Mouse (Mus musculus): ENCODE data around the gene Ppp2r5c. TPM values are rescaled to one million over a fixed set of nuclear protein-coding genes. Genes with fewer than 3 reads are reported as not detected.

The Ppp2r5c gene
- total RNA-seq (2014; rRNA removed) (171 and 191 TPM in 2 replicates), polyA plus RNA-seq (2015; fragmentation: Nextera tagmentation; extraction: Ambion mirVana) (147 and 169 TPM in 2 replicates)

DNA sequence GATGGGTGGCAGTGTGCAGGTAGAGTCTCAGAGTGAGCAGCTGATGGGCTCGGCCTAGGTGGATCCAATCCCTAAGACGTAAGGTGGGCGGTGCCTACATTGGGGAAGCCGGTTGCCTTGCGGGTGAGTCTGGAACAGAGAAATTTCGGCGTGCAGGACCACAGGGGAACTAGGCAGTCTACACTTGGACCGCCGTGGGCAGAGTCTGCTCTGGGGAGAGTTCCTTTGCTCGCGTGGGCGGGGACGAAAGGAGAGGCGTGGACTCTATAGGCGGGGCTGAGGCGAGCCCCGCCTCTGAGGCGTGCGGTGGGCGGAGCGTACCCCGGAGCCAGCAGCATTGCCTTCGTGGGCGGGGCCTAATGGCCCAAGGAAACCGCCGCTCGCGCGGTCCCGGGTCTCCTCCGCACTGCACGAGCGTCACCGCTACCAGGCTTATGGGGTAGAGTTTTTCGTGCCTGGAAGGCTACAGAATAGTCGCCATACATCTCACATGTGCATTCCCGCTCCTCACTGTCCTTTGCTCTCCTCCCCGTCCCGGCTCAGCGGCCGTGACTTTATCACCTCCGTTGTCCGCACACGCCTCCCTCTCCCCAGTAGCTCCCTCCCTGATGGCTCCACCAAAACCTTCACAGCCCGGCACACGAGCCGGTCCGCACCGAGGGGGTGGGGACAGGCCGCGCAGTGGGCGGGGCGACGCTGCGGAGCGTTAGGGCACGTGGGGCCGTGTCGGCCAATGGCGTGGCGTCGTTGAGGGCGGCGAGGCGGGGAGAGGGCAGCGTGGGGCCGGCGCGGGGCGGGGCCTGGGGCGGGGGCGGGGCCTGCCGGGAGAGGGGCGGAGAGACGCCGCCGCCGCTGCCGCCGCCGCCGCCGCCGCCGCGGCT is at the start of gene Ppp2r5c:
TSS of gene Ppp2r5c (plus strand) at position 831 of the 881 bp plus-strand sequence.
- Histone ChIP-seq H3K4me2 (ENCODE audit: low read depth) (peak within 1 kb of the TSS; percentile 78), H3K4me1 (ENCODE audit: insufficient read depth) (no peaks in the 10 kb centered on the region), H3K9ac (peak within 1 kb of the TSS; percentile 85), H3K27ac (ENCODE audit: low read depth, low read length) (peak within 1 kb of the TSS; percentile 90), H3K9me3 (ENCODE audit: low read length) (no peaks in the 10 kb centered on the region), H3K4me3 (ENCODE audit: low read depth, low read length) (peak within 1 kb of the TSS; percentile 88), H3K27me3 (ENCODE audit: insufficient read depth, low read length) (no peaks in the 10 kb centered on the region; the same call in 1 of the 2 replicates), H3K36me3 (ENCODE audit: insufficient read depth) (peaks cover 12% of the 10 kb centered on the region; the same call in 1 of the 2 replicates)
- under 1% methylated on average over 63 of the region's 86 CpGs for WGBS
- peak; percentile 95 for ATAC-seq
- no peak for TF ChIP-seq CTCF (IDR thresholded peaks at IDR 0.05; ENCODE audit: low read depth)
- DNase-seq: peak; percentile 96

DNA sequence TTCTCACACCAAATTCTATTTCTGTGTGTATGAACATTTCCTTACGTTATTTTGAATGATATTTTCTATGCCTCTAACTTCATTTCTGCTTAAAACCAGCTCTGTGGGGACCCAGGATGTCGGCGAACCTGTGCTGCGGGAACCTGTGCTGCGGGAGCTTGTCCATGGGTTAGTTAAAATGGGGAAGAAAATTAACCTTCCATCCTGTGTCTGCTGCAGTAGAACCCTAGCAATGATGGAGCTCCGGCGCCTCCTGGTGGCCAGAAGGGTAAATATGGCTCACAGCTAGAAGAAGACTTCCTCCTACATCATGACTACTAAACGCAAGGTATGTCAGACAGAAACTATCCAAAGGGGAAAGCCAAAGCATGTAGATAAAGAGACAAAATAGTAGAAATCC is 48.6 kb upstream of the Ppp2r5c start:
- H3K4me3 ChIP-seq (ENCODE audit: low read depth, low read length): no peak overlapping the region
- H3K27me3 ChIP-seq (ENCODE audit: insufficient read depth, low read length): no peaks in the 10 kb centered on the region
- no peak overlapping the region for H3K4me2 ChIP-seq (ENCODE audit: low read depth)
- no peaks in the 10 kb centered on the region for H3K36me3 ChIP-seq (ENCODE audit: insufficient read depth)
- H3K27ac ChIP-seq (ENCODE audit: low read depth, low read length): no peak overlapping the region
- TF ChIP-seq CTCF (IDR thresholded peaks at IDR 0.05; ENCODE audit: low read depth): peak; percentile 93
- ATAC-seq: peak; percentile 76
- peak; percentile 87 for DNase-seq
- 25% methylated on average over 8 of the region's 8 CpGs for WGBS
- H3K9me3 ChIP-seq (ENCODE audit: low read length): no peaks in the 10 kb centered on the region
- no peak overlapping the region for H3K9ac ChIP-seq
- H3K4me1 ChIP-seq (ENCODE audit: insufficient read depth): no peaks in the 10 kb centered on the region

DNA sequence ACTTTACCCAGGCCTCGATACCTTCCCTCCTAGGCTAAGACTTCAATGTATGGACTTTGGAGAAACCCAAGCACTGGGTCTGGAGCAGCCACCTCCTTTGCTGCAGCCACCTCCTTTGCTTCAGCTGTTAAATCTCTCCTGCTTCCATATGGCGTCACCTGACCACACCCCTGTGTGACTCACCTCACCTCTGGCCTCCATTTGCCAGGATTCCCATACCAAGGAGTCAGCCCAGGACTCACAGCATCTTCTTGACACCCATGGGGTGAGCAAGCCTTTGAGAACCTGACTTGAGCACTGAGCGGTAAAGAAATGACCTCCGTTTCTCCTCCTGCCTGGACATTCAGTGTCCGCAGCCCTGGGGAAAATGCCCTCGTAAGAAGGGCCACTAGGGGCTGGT is 47.8 kb upstream of the Ppp2r5c start:
- no peak for ATAC-seq
- no peaks in the 10 kb centered on the region for H3K36me3 ChIP-seq (ENCODE audit: insufficient read depth)
- H3K9ac ChIP-seq: no peak overlapping the region
- DNase-seq: no peak
- TF ChIP-seq CTCF (IDR thresholded peaks at IDR 0.05; ENCODE audit: low read depth): no peak
- H3K27ac ChIP-seq (ENCODE audit: low read depth, low read length): no peak overlapping the region
- no peaks in the 10 kb centered on the region for H3K27me3 ChIP-seq (ENCODE audit: insufficient read depth, low read length)
- no peaks in the 10 kb centered on the region for H3K9me3 ChIP-seq (ENCODE audit: low read length)
- no peak overlapping the region for H3K4me3 ChIP-seq (ENCODE audit: low read depth, low read length)
- H3K4me1 ChIP-seq (ENCODE audit: insufficient read depth): no peaks in the 10 kb centered on the region
- no peak overlapping the region for H3K4me2 ChIP-seq (ENCODE audit: low read depth)
- WGBS: 93% methylated on average over 6 of the region's 6 CpGs

DNA sequence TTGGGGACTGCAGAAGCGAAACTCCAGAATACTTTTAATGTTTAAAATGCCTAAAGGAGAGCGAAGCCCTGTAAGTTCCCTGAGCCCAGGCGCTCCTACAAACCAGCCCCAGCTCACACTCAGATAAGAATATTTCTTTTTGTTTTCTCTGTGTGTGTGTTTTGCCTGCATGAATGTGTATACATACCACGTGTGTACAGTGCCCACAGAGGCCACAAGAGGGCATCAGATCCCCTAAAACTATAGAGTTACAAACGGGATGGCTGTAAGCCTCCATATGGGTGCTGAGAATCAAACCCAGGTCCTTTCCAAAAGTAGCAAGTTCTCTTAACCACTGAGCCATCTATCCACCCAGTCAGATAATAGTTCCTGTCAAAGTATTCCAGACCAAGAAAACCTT is 46.0 kb upstream of the Ppp2r5c start:
- ATAC-seq (no peak), DNase-seq (no peak)
- TF ChIP-seq CTCF (IDR thresholded peaks at IDR 0.05; ENCODE audit: low read depth): no peak
- H3K4me1 ChIP-seq (ENCODE audit: insufficient read depth): no peaks in the 10 kb centered on the region
- no peak overlapping the region for H3K9ac ChIP-seq
- H3K27ac ChIP-seq (ENCODE audit: low read depth, low read length): no peak overlapping the region
- H3K4me2 ChIP-seq (ENCODE audit: low read depth): no peak overlapping the region
- no peaks in the 10 kb centered on the region for H3K36me3 ChIP-seq (ENCODE audit: insufficient read depth)
- no peak overlapping the region for H3K4me3 ChIP-seq (ENCODE audit: low read depth, low read length)
- no peaks in the 10 kb centered on the region for H3K9me3 ChIP-seq (ENCODE audit: low read length)
- H3K27me3 ChIP-seq (ENCODE audit: insufficient read depth, low read length): no peaks in the 10 kb centered on the region
- 89% methylated on average over 5 of the region's 5 CpGs for WGBS

DNA sequence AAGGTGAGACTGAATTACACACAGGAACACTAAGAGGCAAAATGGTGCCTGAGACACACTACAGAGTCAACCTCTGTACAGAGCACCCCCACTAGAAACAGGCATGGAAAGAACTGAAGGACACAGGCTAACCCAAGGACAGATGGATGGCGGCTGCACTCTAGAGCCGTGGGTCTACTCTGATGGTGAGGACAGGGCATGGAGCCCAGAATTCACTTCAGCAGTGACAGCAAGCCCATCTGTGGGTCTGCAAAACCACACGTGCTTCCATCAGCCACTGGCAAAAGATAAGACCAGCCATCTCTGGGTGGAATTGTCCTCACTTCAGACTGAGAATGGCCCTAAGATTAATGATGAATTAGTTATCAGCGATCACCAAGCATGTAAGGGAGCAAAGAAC is 45.0 kb upstream of the Ppp2r5c start:
- Histone ChIP-seq H3K4me1 (ENCODE audit: insufficient read depth) (no peaks in the 10 kb centered on the region), H3K4me3 (ENCODE audit: low read depth, low read length) (no peak overlapping the region), H3K4me2 (ENCODE audit: low read depth) (no peak overlapping the region), H3K27ac (ENCODE audit: low read depth, low read length) (no peak overlapping the region), H3K36me3 (ENCODE audit: insufficient read depth) (no peaks in the 10 kb centered on the region), H3K27me3 (ENCODE audit: insufficient read depth, low read length) (no peaks in the 10 kb centered on the region), H3K9me3 (ENCODE audit: low read length) (no peaks in the 10 kb centered on the region), H3K9ac (no peak overlapping the region)
- WGBS: 85% methylated on average over 4 of the region's 4 CpGs
- ATAC-seq (no peak), DNase-seq (no peak)
- no peak for TF ChIP-seq CTCF (IDR thresholded peaks at IDR 0.05; ENCODE audit: low read depth)

DNA sequence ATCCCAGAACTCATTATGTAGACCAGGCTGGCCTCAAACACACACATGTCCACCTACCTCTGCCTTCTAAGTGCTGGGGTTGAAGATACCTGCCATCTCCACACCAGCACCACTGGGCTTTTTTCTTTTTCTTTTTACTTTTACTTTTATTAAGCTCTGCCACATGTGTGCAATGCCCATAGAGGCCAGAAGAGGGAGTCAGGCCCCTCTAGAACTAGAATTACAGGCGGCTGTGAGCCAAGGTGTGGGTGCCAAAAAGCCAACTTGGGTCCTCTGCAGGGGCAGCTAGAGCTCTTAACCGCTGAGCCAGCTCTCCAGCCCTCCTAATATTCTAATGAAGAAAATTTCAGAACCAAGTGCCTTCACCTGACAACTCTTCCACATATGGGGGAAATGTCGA is 30.7 kb upstream of the Ppp2r5c start:
- DNase-seq: peak; percentile 30
- Histone ChIP-seq H3K27me3 (ENCODE audit: insufficient read depth, low read length) (no peaks in the 10 kb centered on the region), H3K9me3 (ENCODE audit: low read length) (no peaks in the 10 kb centered on the region), H3K4me2 (ENCODE audit: low read depth) (no peak overlapping the region), H3K27ac (ENCODE audit: low read depth, low read length) (no peak overlapping the region), H3K9ac (no peak overlapping the region), H3K36me3 (ENCODE audit: insufficient read depth) (no peaks in the 10 kb centered on the region), H3K4me1 (ENCODE audit: insufficient read depth) (no peaks in the 10 kb centered on the region), H3K4me3 (ENCODE audit: low read depth, low read length) (no peak overlapping the region)
- peak; percentile 44 for TF ChIP-seq CTCF (IDR thresholded peaks at IDR 0.05; ENCODE audit: low read depth)
- no peak for ATAC-seq
- 47% methylated on average over 3 of the region's 3 CpGs for WGBS
